Mouse (Mus musculus): Measurements from ENCODE around the gene Atp5g1.

- no peak for TF ChIP-seq CTCF (IDR thresholded peaks at IDR 0.05; ENCODE audit: borderline replicate concordance, control insufficient read depth, extremely low read depth, insufficient read depth, low read length, poor library complexity)
- no peak for TF ChIP-seq POLR2A (IDR thresholded peaks at IDR 0.05; ENCODE audit: control insufficient read depth, extremely low read depth, insufficient read depth, low read length, poor library complexity)
Measured at GRCm38 (mm10) chr11:96047469-96048373, 27.7 kb downstream of the Atp5g1 start.
